Mouse (Mus musculus): ENCODE measurements at regions not wholly inside any gene's neighbourhood (a gene's known extent, or its start where the extent isn't known, plus 50 kb on each side); places are given as distances from the start of the nearest gene placed in this dataset.

DNA sequence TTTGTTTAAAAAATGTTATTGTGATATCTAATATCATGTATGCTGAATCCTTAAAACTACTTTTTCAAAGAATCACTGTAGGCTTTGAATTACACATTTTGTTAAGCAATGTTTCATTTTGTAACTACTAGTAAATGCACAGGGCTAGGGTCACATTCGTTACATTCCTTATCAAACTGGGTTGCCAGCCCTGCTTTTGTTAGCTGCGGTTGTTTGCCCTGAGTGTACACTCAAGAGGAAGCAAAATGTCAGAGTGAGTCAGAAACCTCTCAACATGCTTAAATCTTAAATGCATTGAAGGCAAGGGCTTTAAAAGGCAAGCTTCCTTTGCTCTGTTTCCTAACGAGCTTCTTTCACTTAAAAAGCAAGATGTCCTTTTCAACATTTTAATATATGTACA lies 193.6 kb upstream of the Daam1 start:
- 62% methylated on average over 3 of the region's 3 CpGs for WGBS
- DNase-seq (ENCODE audit: low spot score) (peak; percentile 21), ATAC-seq (replicated peaks; ENCODE audit: low FRiP score, low TSS enrichment, low read depth) (no peak)
- H3K9me3 ChIP-seq (ENCODE audit: control insufficient read depth, low read length): no peaks in the 10 kb centered on the region
- no peak overlapping the region for H3K4me3 ChIP-seq (ENCODE audit: low read depth, low read length)
- H3K9ac ChIP-seq (ENCODE audit: low read length): no peak overlapping the region
- H3K4me1 ChIP-seq (replicated peaks; ENCODE audit: control insufficient read depth, insufficient read depth, low read length): peaks cover 14% of the 10 kb centered on the region; the same call in 1 of the 2 replicates
- H3K27me3 ChIP-seq (replicated peaks; ENCODE audit: control insufficient read depth, insufficient read depth, low read length): no peaks in the 10 kb centered on the region
- no peaks in the 10 kb centered on the region for H3K36me3 ChIP-seq (ENCODE audit: control insufficient read depth, insufficient read depth, low read length)
- H3K27ac ChIP-seq (ENCODE audit: low read depth): no peak overlapping the region
- no peak overlapping the region for H3K4me2 ChIP-seq (ENCODE audit: low read length)

DNA sequence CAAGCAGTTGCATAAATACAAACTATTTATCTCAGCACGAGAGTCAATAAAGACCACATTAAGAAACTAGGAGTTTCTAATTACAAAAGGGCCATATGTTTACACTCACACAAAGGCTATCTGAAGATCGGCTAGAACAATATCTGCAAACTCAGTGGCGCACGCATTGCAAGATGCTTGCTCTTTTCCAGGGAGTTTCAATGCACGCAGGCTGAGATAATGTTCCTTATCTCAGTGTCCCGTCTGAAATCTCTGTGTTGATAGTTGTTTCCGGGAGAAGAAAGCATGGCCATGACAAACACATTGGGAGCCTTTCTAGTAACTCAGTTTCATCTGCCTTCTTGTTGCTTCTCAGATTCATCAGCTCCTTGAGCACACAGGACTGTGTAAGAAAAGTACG lies 192.6 kb upstream of the Daam1 start:
- Histone ChIP-seq H3K4me2 (ENCODE audit: low read length) (no peak overlapping the region), H3K9me3 (ENCODE audit: control insufficient read depth, low read length) (no peaks in the 10 kb centered on the region), H3K36me3 (ENCODE audit: control insufficient read depth, insufficient read depth, low read length) (no peaks in the 10 kb centered on the region), H3K27ac (ENCODE audit: low read depth) (no peak overlapping the region), H3K4me3 (ENCODE audit: low read depth, low read length) (no peak overlapping the region), H3K27me3 (replicated peaks; ENCODE audit: control insufficient read depth, insufficient read depth, low read length) (no peaks in the 10 kb centered on the region), H3K4me1 (replicated peaks; ENCODE audit: control insufficient read depth, insufficient read depth, low read length) (peaks cover 24% of the 10 kb centered on the region; the same call in 1 of the 2 replicates), H3K9ac (ENCODE audit: low read length) (no peak overlapping the region)
- DNase-seq (ENCODE audit: low spot score): peak; percentile 47
- ATAC-seq (replicated peaks; ENCODE audit: low FRiP score, low TSS enrichment, low read depth): no peak
- 61% methylated on average over 8 of the region's 8 CpGs for WGBS

DNA sequence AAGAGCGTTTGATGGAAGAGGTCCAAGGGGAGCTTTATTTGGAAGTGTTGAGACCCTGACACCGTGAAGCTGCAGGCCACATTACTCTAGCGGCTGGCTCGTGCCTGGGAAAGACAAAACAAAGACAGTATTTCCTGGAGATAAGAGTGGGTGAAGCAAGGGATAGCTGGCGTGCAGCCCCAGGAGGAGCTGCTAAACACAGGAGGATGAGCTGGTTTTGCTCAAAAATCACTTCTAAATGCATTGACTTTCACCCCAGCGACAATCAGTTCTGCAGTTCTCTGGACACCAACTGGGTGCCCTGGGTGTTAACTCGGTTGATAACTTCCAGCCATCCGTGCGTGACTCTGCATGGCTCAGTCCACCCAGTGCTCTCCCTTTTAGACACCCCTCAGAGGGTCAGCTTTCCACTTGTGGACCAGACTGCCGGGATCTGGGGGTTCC lies 190.8 kb upstream of the Daam1 start:
- H3K9ac ChIP-seq (ENCODE audit: low read length): no peak overlapping the region
- DNase-seq (ENCODE audit: low spot score) (peak; percentile 52), ATAC-seq (replicated peaks; ENCODE audit: low FRiP score, low TSS enrichment, low read depth) (0 out of 2 replicates have a peak, but pooled peaks have one; percentile 58)
- H3K4me2 ChIP-seq (ENCODE audit: low read length): no peak overlapping the region
- no peaks in the 10 kb centered on the region for H3K9me3 ChIP-seq (ENCODE audit: control insufficient read depth, low read length)
- H3K4me1 ChIP-seq (replicated peaks; ENCODE audit: control insufficient read depth, insufficient read depth, low read length): peaks cover 24% of the 10 kb centered on the region; the same call in 1 of the 2 replicates
- H3K27me3 ChIP-seq (replicated peaks; ENCODE audit: control insufficient read depth, insufficient read depth, low read length): no peaks in the 10 kb centered on the region
- 31% methylated on average over 10 of the region's 10 CpGs for WGBS
- H3K36me3 ChIP-seq (ENCODE audit: control insufficient read depth, insufficient read depth, low read length): no peaks in the 10 kb centered on the region
- H3K27ac ChIP-seq (ENCODE audit: low read depth): peak overlapping the region; percentile 77
- no peak overlapping the region for H3K4me3 ChIP-seq (ENCODE audit: low read depth, low read length)

DNA sequence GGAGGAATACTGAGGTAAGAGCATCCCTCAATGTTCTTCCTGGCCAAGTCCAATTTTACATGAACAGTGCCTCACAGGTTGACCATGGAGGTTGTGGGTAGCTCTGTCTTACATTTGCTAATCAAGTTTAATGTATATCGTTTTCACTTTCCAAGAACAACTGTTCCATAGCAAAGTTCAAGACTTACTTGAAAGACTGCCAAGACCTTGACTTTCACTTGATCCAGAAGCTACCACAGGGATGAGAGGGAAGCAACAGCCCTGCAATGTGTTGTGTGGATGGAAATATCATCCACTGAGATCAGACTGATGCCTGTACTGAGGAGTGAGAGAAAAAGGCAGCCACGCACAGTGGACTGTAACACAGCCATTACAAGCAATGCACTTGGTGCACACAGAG lies 189.4 kb upstream of the Daam1 start:
- Histone ChIP-seq H3K4me3 (ENCODE audit: low read depth, low read length) (no peak overlapping the region), H3K36me3 (ENCODE audit: control insufficient read depth, insufficient read depth, low read length) (no peaks in the 10 kb centered on the region), H3K9me3 (ENCODE audit: control insufficient read depth, low read length) (no peaks in the 10 kb centered on the region), H3K27me3 (replicated peaks; ENCODE audit: control insufficient read depth, insufficient read depth, low read length) (no peaks in the 10 kb centered on the region), H3K4me1 (replicated peaks; ENCODE audit: control insufficient read depth, insufficient read depth, low read length) (peaks cover 24% of the 10 kb centered on the region), H3K27ac (ENCODE audit: low read depth) (no peak overlapping the region), H3K4me2 (ENCODE audit: low read length) (no peak overlapping the region), H3K9ac (ENCODE audit: low read length) (no peak overlapping the region)
- DNase-seq (ENCODE audit: low spot score): peak; percentile 47
- WGBS: 81% methylated on average over 2 of the region's 2 CpGs
- ATAC-seq (replicated peaks; ENCODE audit: low FRiP score, low TSS enrichment, low read depth): no peak

DNA sequence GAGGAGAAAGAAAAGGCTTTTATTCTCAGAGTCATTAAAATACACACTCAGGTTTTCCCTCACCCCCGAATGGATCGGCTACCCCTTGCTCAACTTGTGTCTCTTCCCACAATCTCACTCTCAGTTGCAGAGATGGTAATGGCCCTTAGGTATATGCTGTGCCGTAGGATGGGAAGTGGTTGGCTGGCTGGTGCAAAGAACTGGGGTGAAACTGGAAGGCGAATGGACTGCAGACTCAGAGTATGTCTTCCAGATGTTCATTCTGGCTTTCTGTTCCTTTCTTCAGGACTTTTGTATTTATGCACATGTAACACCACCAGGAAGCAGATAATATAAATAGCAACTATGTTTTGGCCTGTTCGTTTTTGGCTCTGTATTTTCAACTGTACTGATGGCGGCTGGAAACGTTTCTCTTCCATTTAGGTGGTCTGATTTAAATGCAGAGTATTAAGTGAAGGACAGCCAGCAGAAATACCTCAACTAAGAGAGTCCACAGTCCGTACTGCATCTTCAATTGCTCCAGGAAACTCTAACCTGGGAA lies 188.0 kb upstream of the Daam1 start:
- Histone ChIP-seq H3K4me2 (ENCODE audit: low read length) (no peak overlapping the region), H3K27ac (ENCODE audit: low read depth) (peak overlapping the region; percentile 44; the same call in 1 of the 2 replicates), H3K36me3 (ENCODE audit: control insufficient read depth, insufficient read depth, low read length) (no peaks in the 10 kb centered on the region), H3K9me3 (ENCODE audit: control insufficient read depth, low read length) (no peaks in the 10 kb centered on the region), H3K4me1 (replicated peaks; ENCODE audit: control insufficient read depth, insufficient read depth, low read length) (peaks cover 28% of the 10 kb centered on the region), H3K9ac (ENCODE audit: low read length) (no peak overlapping the region), H3K27me3 (replicated peaks; ENCODE audit: control insufficient read depth, insufficient read depth, low read length) (no peaks in the 10 kb centered on the region), H3K4me3 (ENCODE audit: low read depth, low read length) (no peak overlapping the region)
- peak; percentile 48 for DNase-seq (ENCODE audit: low spot score)
- no peak for ATAC-seq (replicated peaks; ENCODE audit: low FRiP score, low TSS enrichment, low read depth)
- WGBS: 56% methylated on average over 8 of the region's 8 CpGs

DNA sequence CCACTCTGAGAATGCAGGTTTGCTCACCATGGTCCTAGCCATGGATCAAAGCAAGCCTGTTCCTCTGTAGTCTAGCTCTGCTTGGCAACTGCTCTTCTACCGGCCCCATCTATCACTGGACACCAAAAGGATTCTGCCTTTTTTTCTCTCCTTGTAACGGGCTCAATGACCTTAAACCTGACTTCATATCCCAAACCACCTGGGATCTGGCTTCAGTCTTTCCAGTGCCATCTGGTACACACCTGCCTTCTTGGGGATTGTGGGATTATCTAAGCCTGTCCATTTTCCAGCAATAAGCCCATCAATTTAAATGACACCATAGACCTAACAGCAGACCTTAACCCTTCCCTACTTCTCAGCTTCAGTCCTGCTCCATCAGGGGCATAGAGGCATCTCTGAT lies 179.6 kb upstream of the Daam1 start:
- no peaks in the 10 kb centered on the region for H3K36me3 ChIP-seq (ENCODE audit: control insufficient read depth, insufficient read depth, low read length)
- no peak for ATAC-seq (replicated peaks; ENCODE audit: low FRiP score, low TSS enrichment, low read depth)
- no peak overlapping the region for H3K4me2 ChIP-seq (ENCODE audit: low read length)
- H3K27me3 ChIP-seq (replicated peaks; ENCODE audit: control insufficient read depth, insufficient read depth, low read length): no peaks in the 10 kb centered on the region
- no peak overlapping the region for H3K27ac ChIP-seq (ENCODE audit: low read depth)
- 47% methylated on average over 2 of the region's 2 CpGs for WGBS
- H3K9me3 ChIP-seq (ENCODE audit: control insufficient read depth, low read length): no peaks in the 10 kb centered on the region
- no peak for DNase-seq (ENCODE audit: low spot score)
- peaks cover 4% of the 10 kb centered on the region for H3K4me1 ChIP-seq (replicated peaks; ENCODE audit: control insufficient read depth, insufficient read depth, low read length)
- no peak overlapping the region for H3K4me3 ChIP-seq (ENCODE audit: low read depth, low read length)
- H3K9ac ChIP-seq (ENCODE audit: low read length): no peak overlapping the region

DNA sequence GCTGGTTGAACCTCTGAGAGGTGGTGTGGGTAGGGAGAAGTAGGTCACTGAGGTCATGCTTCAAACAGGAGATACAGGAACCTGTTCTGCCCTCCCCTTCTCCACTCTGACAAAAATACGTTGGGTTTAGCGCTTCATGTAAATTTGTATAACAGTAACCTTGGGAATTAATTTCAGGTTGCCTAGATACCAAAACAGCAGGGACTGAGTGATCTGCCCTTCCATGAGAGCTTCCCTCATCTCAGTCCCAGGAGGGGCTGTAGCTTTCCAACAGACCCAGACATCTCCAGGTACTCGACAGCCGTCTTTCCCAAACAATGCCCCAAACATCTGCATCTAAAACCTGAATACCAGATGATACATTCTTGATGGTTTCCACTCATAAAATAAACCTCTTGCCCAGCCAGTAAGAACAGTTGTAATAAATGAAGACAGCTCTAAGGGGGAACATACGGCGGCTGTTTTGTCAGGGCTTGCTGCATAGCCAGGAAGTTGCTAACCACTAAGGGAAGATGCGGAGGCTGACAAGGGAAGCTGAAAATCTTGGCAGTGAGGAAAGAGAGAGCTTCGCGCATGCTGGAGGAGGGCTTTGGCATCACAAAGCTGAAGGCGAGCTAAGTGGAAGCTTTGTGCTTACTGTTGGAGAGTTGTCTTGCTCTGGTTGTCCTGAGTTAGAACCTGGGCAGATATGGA lies 137.4 kb upstream of the Daam1 start:
- no peaks in the 10 kb centered on the region for H3K27me3 ChIP-seq (replicated peaks; ENCODE audit: control insufficient read depth, insufficient read depth, low read length)
- ATAC-seq (replicated peaks; ENCODE audit: low FRiP score, low TSS enrichment, low read depth) (no peak), DNase-seq (ENCODE audit: low spot score) (no peak)
- 52% methylated on average over 10 of the region's 10 CpGs for WGBS
- no peak overlapping the region for H3K9ac ChIP-seq (ENCODE audit: low read length)
- H3K4me2 ChIP-seq (ENCODE audit: low read length): no peak overlapping the region
- no peaks in the 10 kb centered on the region for H3K9me3 ChIP-seq (ENCODE audit: control insufficient read depth, low read length)
- H3K36me3 ChIP-seq (ENCODE audit: control insufficient read depth, insufficient read depth, low read length): no peaks in the 10 kb centered on the region
- no peak overlapping the region for H3K27ac ChIP-seq (ENCODE audit: low read depth)
- no peak overlapping the region for H3K4me3 ChIP-seq (ENCODE audit: low read depth, low read length)
- 0 out of 2 replicates have a peak, but pooled peaks cover 5% of the 10 kb centered on the region for H3K4me1 ChIP-seq (replicated peaks; ENCODE audit: control insufficient read depth, insufficient read depth, low read length)

DNA sequence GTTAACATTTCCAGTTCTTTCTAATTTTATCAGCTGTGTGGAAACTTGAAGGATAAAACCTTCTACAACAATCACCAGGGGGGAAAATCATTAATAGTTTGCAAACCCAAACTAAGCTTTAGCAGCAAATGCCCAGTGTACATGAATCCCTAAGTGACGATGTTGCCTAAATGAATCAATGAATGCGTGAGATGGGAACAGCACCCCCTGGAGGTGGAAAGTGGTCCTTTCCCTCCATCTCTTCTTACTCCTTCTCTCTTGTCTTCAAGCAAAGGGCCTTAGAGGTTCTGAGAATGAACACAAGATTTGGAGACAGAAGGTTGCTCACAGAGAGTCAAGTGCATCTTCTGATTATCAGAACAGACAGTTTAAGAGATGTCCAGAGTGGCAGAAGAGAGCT lies 129.1 kb upstream of the Daam1 start:
- ATAC-seq (replicated peaks; ENCODE audit: low FRiP score, low TSS enrichment, low read depth): no peak
- Histone ChIP-seq H3K27me3 (replicated peaks; ENCODE audit: control insufficient read depth, insufficient read depth, low read length) (no peaks in the 10 kb centered on the region), H3K27ac (ENCODE audit: low read depth) (no peak overlapping the region), H3K4me2 (ENCODE audit: low read length) (no peak overlapping the region), H3K9me3 (ENCODE audit: control insufficient read depth, low read length) (peaks cover 3% of the 10 kb centered on the region; the same call in 1 of the 2 replicates), H3K4me1 (replicated peaks; ENCODE audit: control insufficient read depth, insufficient read depth, low read length) (no peaks in the 10 kb centered on the region), H3K4me3 (ENCODE audit: low read depth, low read length) (no peak overlapping the region), H3K36me3 (ENCODE audit: control insufficient read depth, insufficient read depth, low read length) (no peaks in the 10 kb centered on the region), H3K9ac (ENCODE audit: low read length) (no peak overlapping the region)
- no peak for DNase-seq (ENCODE audit: low spot score)
- WGBS: 77% methylated on average over 2 of the region's 2 CpGs

DNA sequence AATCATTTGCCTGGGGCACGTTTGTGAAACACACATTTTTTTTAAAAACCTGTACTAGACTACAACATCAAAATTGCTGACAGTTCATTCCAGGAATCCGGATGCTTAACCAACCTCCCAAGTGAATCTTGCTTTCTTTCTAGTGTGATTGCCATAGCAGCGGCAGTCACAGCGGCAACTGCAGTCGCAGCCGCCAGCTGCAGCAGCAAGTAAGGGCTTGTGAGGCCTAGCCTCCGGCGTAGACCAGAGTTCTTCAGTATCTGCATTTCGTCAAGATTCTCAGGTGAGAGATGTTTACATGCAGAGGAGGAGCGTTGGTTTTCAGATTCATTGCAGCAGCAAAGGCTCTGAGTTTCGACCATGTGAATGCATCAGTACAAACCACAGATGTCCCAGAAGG lies 128.7 kb upstream of the Daam1 start:
- Histone ChIP-seq H3K9me3 (ENCODE audit: control insufficient read depth, low read length) (peaks cover 3% of the 10 kb centered on the region; the same call in 1 of the 2 replicates), H3K4me2 (ENCODE audit: low read length) (no peak overlapping the region), H3K4me1 (replicated peaks; ENCODE audit: control insufficient read depth, insufficient read depth, low read length) (no peaks in the 10 kb centered on the region), H3K4me3 (ENCODE audit: low read depth, low read length) (no peak overlapping the region), H3K36me3 (ENCODE audit: control insufficient read depth, insufficient read depth, low read length) (no peaks in the 10 kb centered on the region), H3K9ac (ENCODE audit: low read length) (no peak overlapping the region), H3K27me3 (replicated peaks; ENCODE audit: control insufficient read depth, insufficient read depth, low read length) (no peaks in the 10 kb centered on the region), H3K27ac (ENCODE audit: low read depth) (no peak overlapping the region)
- 35% methylated on average over 11 of the region's 11 CpGs for WGBS
- DNase-seq (ENCODE audit: low spot score) (peak; percentile 53), ATAC-seq (replicated peaks; ENCODE audit: low FRiP score, low TSS enrichment, low read depth) (no peak)

Data from intestine, embryonic 14.5 days (tissue).